Mouse (Mus musculus) cerebellum, adult 2 months (tissue): ENCODE measurements around the gene Arhgef3.

Source experiments
- CTCF ChIP-seq: fragments of 200-500 bp; IDR thresholded peaks from 2 replicates; pipeline ENCODE4 v1.5.1; 2011; ENCODE audit warnings: low read depth, mild to moderate bottlenecking, control low read depth, low read length, moderate library complexity, borderline replicate concordance; ENCODE audit not compliant: insufficient read depth
- POLR2A ChIP-seq: fragments of 200-500 bp; IDR thresholded peaks from 2 replicates; pipeline ENCODE4 v1.6.1; 2011; ENCODE audit warnings: low read length, control low read depth, borderline replicate concordance; ENCODE audit not compliant: insufficient read depth

DNA sequence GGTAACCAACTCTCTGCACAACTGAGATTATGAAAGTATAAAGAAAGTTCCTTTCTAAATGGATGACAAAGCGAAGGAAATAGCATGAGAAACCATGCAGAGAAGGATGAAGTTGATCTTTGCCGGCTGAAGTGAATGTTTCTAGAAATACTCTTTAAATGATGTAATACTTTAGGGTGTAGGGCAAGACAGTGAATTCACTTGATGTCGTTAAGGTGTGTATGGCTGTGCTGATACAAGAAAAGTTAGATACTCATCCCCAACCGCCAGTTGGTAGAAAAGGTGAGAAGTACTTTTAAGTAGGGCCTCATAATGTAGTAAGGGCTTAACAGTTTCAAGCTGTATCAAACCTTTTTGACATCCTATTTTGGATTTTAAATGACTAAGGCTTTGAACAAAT, 315.6 kb downstream of the Arhgef3 start:
- TF ChIP-seq CTCF (no peak), POLR2A (no peak)
